ENCODE assay signal across 8 mouse cellular contexts in the genomic region with DNA sequence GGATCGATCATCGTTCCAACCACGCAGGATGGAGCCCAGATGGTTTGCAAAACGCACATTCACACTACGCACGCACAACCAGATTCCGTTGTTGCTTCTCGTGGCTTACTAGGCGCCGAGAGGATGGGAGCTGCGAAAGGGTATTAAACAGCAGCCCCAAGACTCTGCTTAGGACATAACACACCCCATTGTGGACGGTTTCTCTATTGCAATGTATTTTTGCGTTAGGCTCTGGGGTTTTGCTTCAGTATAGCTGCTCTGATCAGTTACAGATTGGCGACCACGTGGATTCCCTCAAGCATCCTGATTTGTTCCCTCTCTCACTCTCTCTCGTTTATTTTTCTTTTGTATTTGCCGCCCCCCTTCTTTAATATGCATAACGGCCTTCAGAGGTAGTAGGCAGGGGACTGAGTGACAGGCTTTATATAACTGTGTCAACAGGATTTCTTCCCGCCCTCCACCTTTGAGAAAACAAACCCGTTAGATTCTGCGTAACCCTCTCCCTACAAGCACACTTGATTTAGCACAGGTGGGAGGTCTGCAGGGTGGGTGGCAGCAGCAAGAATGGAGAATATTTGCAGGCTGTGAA. TPM values are rescaled to one million over a fixed set of nuclear protein-coding genes. Genes with fewer than 3 reads are reported as not detected.
DNase-seq lines count a peak whose midpoint lies in the region; ATAC-seq and TF ChIP-seq lines count a peak whose summit lies in the region.

No protein-coding gene starts in this region.

- peak; percentile 16 for DNase-seq in thymus, postnatal 25 days
- DNase-seq in thymus, postnatal 4 days: no peak
- DNase-seq in cerebellum, adult 9-11 months: peak; percentile 58
- DNase-seq in heart, postnatal 0 days (ENCODE audit: low spot score): no peak
- DNase-seq in left cerebral cortex, adult 9 months (ENCODE audit: low spot score in 2 of 2): peak; percentile 65 to 66
- DNase-seq in naive thymus-derived CD4-positive, alpha-beta T cell, adult 2 months (ENCODE audit: low read depth): peak; percentile 53
- no peak for DNase-seq in c-Kit-positive CD71-positive TER-119-positive erythroid progenitor cells, embryonic 14.5 days (ENCODE audit: low spot score)
- DNase-seq in spleen, postnatal 14 days (ENCODE audit: low spot score in 2 of 2): no peak

- H3K9me3 ChIP-seq in heart, postnatal 0 days (replicated peaks; ENCODE audit: control insufficient read depth, low read length): no peaks in the 10 kb centered on the region

- no peak for ATAC-seq in heart, postnatal 0 days (ENCODE audit: insufficient read depth, low read depth)

- no peaks in the 10 kb centered on the region for H3K36me3 ChIP-seq in heart, postnatal 0 days (replicated peaks; ENCODE audit: control insufficient read depth, insufficient read depth, low read length)

- TF ChIP-seq CTCF in heart, postnatal 0 days (IDR thresholded peaks at IDR 0.05; ENCODE audit: low read depth): no peak

- WGBS in heart, postnatal 0 days: 1% methylated on average over 21 of the region's 21 CpGs

- no peak for TF ChIP-seq EP300 in heart, postnatal 0 days (IDR thresholded peaks at IDR 0.05; ENCODE audit: low read depth)

- no peaks in the 10 kb centered on the region for H3K27me3 ChIP-seq in heart, postnatal 0 days (ENCODE audit: control insufficient read depth, insufficient read depth, low read length)

- H3K4me2 ChIP-seq in heart, postnatal 0 days (ENCODE audit: low read depth, low read length): peak overlapping the region; percentile 100

- peak overlapping the region; percentile 94 for H3K4me3 ChIP-seq in heart, postnatal 0 days (ENCODE audit: low read depth, low read length)

- H3K4me1 ChIP-seq in heart, postnatal 0 days (ENCODE audit: control insufficient read depth, insufficient read depth): peaks cover 18% of the 10 kb centered on the region; the same call in 1 of the 2 replicates

- no peak overlapping the region for H3K9ac ChIP-seq in heart, postnatal 0 days (replicated peaks; ENCODE audit: low read depth, low read length)

- H3K27ac ChIP-seq in heart, postnatal 0 days (ENCODE audit: low read depth): no peak overlapping the region

RNA-seq across cellular contexts. Expression of a gene that starts 2.0 kb away (rescaled TPM):
- 4.9 and 7.8 TPM in 2 replicates for total RNA-seq in heart, postnatal 0 days (2014; rRNA removed; ENCODE audit: low replicate concordance)
- polyA plus RNA-seq in heart, postnatal 0 days (2015; fragmentation: Nextera tagmentation; extraction: Ambion mirVana): 4.2 and 4.4 TPM in 2 replicates

RNA-seq across cellular contexts. Expression of a gene that starts 37.5 kb away (rescaled TPM):
- total RNA-seq in heart, postnatal 0 days (2014; rRNA removed; ENCODE audit: low replicate concordance): 688 and 746 TPM in 2 replicates
- 2,678 and 2,844 TPM in 2 replicates for polyA plus RNA-seq in heart, postnatal 0 days (2015; fragmentation: Nextera tagmentation; extraction: Ambion mirVana)

Comparison
In these comparisons a context has a peak if more than half of its experiments do, and no peak if none do; other contexts are left out.
1. DNase-seq: peak in thymus, postnatal 25 days (single experiment), cerebellum, adult 9-11 months (single experiment), left cerebral cortex, adult 9 months (2 of 2) and naive thymus-derived CD4-positive, alpha-beta T cell, adult 2 months (single experiment); none in thymus, postnatal 4 days (single experiment), heart, postnatal 0 days (single experiment), c-Kit-positive CD71-positive TER-119-positive erythroid progenitor cells, embryonic 14.5 days (single experiment) and spleen, postnatal 14 days (0 of 2).